ENCODE assay signal across 7 mouse cellular contexts in genomic region chr5:134550836-134551232, GRCm38 (mm10). TPM values are rescaled to one million over a fixed set of nuclear protein-coding genes. Genes with fewer than 3 reads are reported as not detected.
DNase-seq lines count a peak whose midpoint lies in the region; ATAC-seq and TF ChIP-seq lines count a peak whose summit lies in the region.

No protein-coding gene starts in this region.

- H3K27ac ChIP-seq in cerebellum, adult 2 months (ENCODE audit: insufficient read depth, low read length): peak overlapping the region; percentile 79; the same call in 1 of the 2 replicates
- H3K27ac ChIP-seq in hindbrain, embryonic 12.5 days: peak overlapping the region; percentile 98
- peak overlapping the region; percentile 94 for H3K27ac ChIP-seq in midbrain, embryonic 10.5 days (replicated peaks)

- peak overlapping the region; percentile 98 for H3K4me3 ChIP-seq in lung, adult 2 months (replicated peaks; ENCODE audit: extremely low read depth, low read depth, low read length)
- peak overlapping the region; percentile 96 for H3K4me3 ChIP-seq in cerebellum, adult 2 months (replicated peaks; ENCODE audit: insufficient read depth, low read depth, low read length)
- peak overlapping the region; percentile 64 for H3K4me3 ChIP-seq in hindbrain, embryonic 12.5 days
- peak overlapping the region; percentile 95 for H3K4me3 ChIP-seq in midbrain, embryonic 10.5 days

- no peak for TF ChIP-seq POLR2A in lung, adult 2 months (IDR thresholded peaks at IDR 0.05; ENCODE audit: borderline replicate concordance, extremely low read depth, low read depth, low read length)
- TF ChIP-seq POLR2A in cerebellum, adult 2 months (IDR thresholded peaks at IDR 0.05; ENCODE audit: borderline replicate concordance, insufficient read depth, low read length): no peak

- no peaks in the 10 kb centered on the region for H3K27me3 ChIP-seq in cerebellum, adult 2 months (ENCODE audit: control insufficient read depth, insufficient read depth, low read length)
- no peaks in the 10 kb centered on the region for H3K27me3 ChIP-seq in hindbrain, embryonic 12.5 days
- 0 out of 2 replicates have a peak, but pooled peaks cover 3% of the 10 kb centered on the region for H3K27me3 ChIP-seq in midbrain, embryonic 10.5 days (ENCODE audit: low read depth, poor library complexity, severe bottlenecking)

- WGBS in lung, adult 2 months: 19% methylated on average over 6 of the region's 6 CpGs
- WGBS in cerebellum, adult 2 months: 8% methylated on average over 6 of the region's 6 CpGs
- WGBS in hindbrain, embryonic 12.5 days: 14% methylated on average over 6 of the region's 6 CpGs
- 22% methylated on average over 6 of the region's 6 CpGs for WGBS in midbrain, embryonic 10.5 days

- peak overlapping the region; percentile 92 for H3K4me2 ChIP-seq in hindbrain, embryonic 12.5 days (replicated peaks)

- no peak for ATAC-seq in hindbrain, embryonic 12.5 days (ENCODE audit: low FRiP score)

- H3K9me3 ChIP-seq in hindbrain, embryonic 12.5 days (replicated peaks): no peaks in the 10 kb centered on the region
- H3K9me3 ChIP-seq in midbrain, embryonic 10.5 days (replicated peaks): no peaks in the 10 kb centered on the region

- no peaks in the 10 kb centered on the region for H3K36me3 ChIP-seq in hindbrain, embryonic 12.5 days
- peaks cover 17% of the 10 kb centered on the region for H3K36me3 ChIP-seq in midbrain, embryonic 10.5 days

- no peak for DNase-seq in lung, adult 2 months
- DNase-seq in lung, postnatal 25 days (ENCODE audit: low spot score): no peak
- peak; percentile 42 to 64 for DNase-seq in cerebellum, adult 2 months
- DNase-seq in midbrain, embryonic 10.5 days (ENCODE audit: low spot score): peak; percentile 22
- DNase-seq in adrenal gland, adult 2 months: no peak
- no peak for DNase-seq in urinary bladder, postnatal 25 days (ENCODE audit: low spot score)

- H3K9ac ChIP-seq in hindbrain, embryonic 12.5 days: peak overlapping the region; percentile 94

- H3K4me1 ChIP-seq in lung, adult 2 months (ENCODE audit: control insufficient read depth, insufficient read depth, low read length): peaks cover 16% of the 10 kb centered on the region
- H3K4me1 ChIP-seq in cerebellum, adult 2 months (ENCODE audit: control insufficient read depth, insufficient read depth, low read length): peaks cover 13% of the 10 kb centered on the region
- peaks cover 60% of the 10 kb centered on the region for H3K4me1 ChIP-seq in hindbrain, embryonic 12.5 days
- peaks cover 65% of the 10 kb centered on the region for H3K4me1 ChIP-seq in midbrain, embryonic 10.5 days

- no peak for TF ChIP-seq CTCF in lung, adult 2 months (IDR thresholded peaks at IDR 0.05; ENCODE audit: insufficient read depth, low read length)
- TF ChIP-seq CTCF in cerebellum, adult 2 months (IDR thresholded peaks at IDR 0.05; ENCODE audit: borderline replicate concordance, insufficient read depth, low read depth, low read length): 0 out of 2 replicates have a peak, but pooled peaks have one; percentile 8

RNA-seq across cellular contexts. Expression of gene Clip2, which starts 1.4 kb away (rescaled TPM):
- polyA plus RNA-seq in lung, adult 2 months (2012; rRNA removed): 21.9 and 23.0 TPM in 2 replicates
- polyA plus RNA-seq in cerebellum, adult 2 months (2012; rRNA removed): 54.2 and 59.1 TPM in 2 replicates
- polyA plus RNA-seq in hindbrain, embryonic 12.5 days (2016; fragmentation: Nextera tagmentation; extraction: Ambion mirVana): 12.6 and 13.0 TPM in 2 replicates
- polyA plus RNA-seq in midbrain, embryonic 10.5 days (2016; fragmentation: Nextera tagmentation; extraction: Ambion mirVana): 4.6 and 6.2 TPM in 2 replicates
- total RNA-seq in adrenal gland, adult 2 months (2021): 10 to 100 TPM; 13.3 to 21.5 TPM
- polyA plus RNA-seq in adrenal gland, adult 2 months (2012; rRNA removed): 15.1 and 16.8 TPM in 2 replicates

RNA-seq across cellular contexts. Expression of gene Syna, which starts 9.1 kb away (rescaled TPM):
- 0.14 and 0.24 TPM in 2 replicates for polyA plus RNA-seq in lung, adult 2 months (2012; rRNA removed)
- polyA plus RNA-seq in cerebellum, adult 2 months (2012; rRNA removed): 0.05 TPM in 1 of 2 replicates, not detected in the other
- 0.18 and 0.23 TPM in 2 replicates for polyA plus RNA-seq in hindbrain, embryonic 12.5 days (2016; fragmentation: Nextera tagmentation; extraction: Ambion mirVana)
- polyA plus RNA-seq in midbrain, embryonic 10.5 days (2016; fragmentation: Nextera tagmentation; extraction: Ambion mirVana): 0.09 TPM in 2 replicates
- total RNA-seq in adrenal gland, adult 2 months (2021): not detected
- polyA plus RNA-seq in adrenal gland, adult 2 months (2012; rRNA removed): 0.04 TPM in 1 of 2 replicates, not detected in the other

RNA-seq across cellular contexts. Expression of gene Rfc2, which starts 30.3 kb away (rescaled TPM):
- 40.8 and 58.3 TPM in 2 replicates for polyA plus RNA-seq in lung, adult 2 months (2012; rRNA removed)
- 113 and 116 TPM in 2 replicates for polyA plus RNA-seq in cerebellum, adult 2 months (2012; rRNA removed)
- polyA plus RNA-seq in hindbrain, embryonic 12.5 days (2016; fragmentation: Nextera tagmentation; extraction: Ambion mirVana): 226 and 228 TPM in 2 replicates
- polyA plus RNA-seq in midbrain, embryonic 10.5 days (2016; fragmentation: Nextera tagmentation; extraction: Ambion mirVana): 381 and 432 TPM in 2 replicates
- total RNA-seq in adrenal gland, adult 2 months (2021): 10 to 100 TPM; 40.0 to 48.4 TPM
- 25.2 and 29.5 TPM in 2 replicates for polyA plus RNA-seq in adrenal gland, adult 2 months (2012; rRNA removed)

Comparison
In these comparisons a context has a peak if more than half of its experiments do, and no peak if none do; other contexts are left out.
1. DNase-seq: peak in cerebellum, adult 2 months (2 of 2) and midbrain, embryonic 10.5 days (single experiment); none in lung, adult 2 months (single experiment), lung, postnatal 25 days (single experiment), adrenal gland, adult 2 months (single experiment) and urinary bladder, postnatal 25 days (single experiment).
2. Peak in every context shown above with its lines, with median percentiles within 50 percentile points of each other: H3K4me3 ChIP-seq and H3K27ac ChIP-seq.